Mouse (Mus musculus): Measurements from ENCODE around the gene Taar8b.

The Taar8b gene

GRCm38 (mm10) chr10:24049210-24049609 lies 42.9 kb downstream of the Taar8b start, which contains the start of gene Taar7f:
Gene Taar7f (plus strand): TSS chr10:24049510.
- in situ Hi-C loops (cut with MboI, MseI), result no loop called here
